Mouse (Mus musculus) G1E (cell line): ENCODE results near the gene Rab11a. TPM values are rescaled to one million over a fixed set of nuclear protein-coding genes. Genes with fewer than 3 reads are reported as not detected.

Experiments used
- ATAC-seq: 2 replicates; pipeline ENCODE4 v1.8.0; 2016; ENCODE audit warnings: mild to moderate bottlenecking; ENCODE audit not compliant: insufficient number of reproducible peaks, poor library complexity, low FRiP score, severe bottlenecking; ENCODE audit errors: extremely low read depth
- DNase-seq: peaks from one replicate; pipeline ENCODE4 v3.0.0; 2012; ENCODE audit warnings: low spot score
- H3K27me3 ChIP-seq: 2 replicates; pipeline ENCODE4 v1.6.1; 2012; ENCODE audit warnings: mild to moderate bottlenecking, low read length, inconsistent platforms; ENCODE audit not compliant: insufficient read depth
- H3K36me3 ChIP-seq: replicated peaks from 2 replicates; pipeline ENCODE3; 2012; ENCODE audit warnings: mild to moderate bottlenecking, inconsistent platforms
- H3K4me1 ChIP-seq: 2 replicates; pipeline ENCODE4 v1.6.1; 2012; ENCODE audit warnings: low read depth, low read length, inconsistent platforms, mixed read lengths; ENCODE audit not compliant: insufficient read depth
- H3K4me3 ChIP-seq: 2 replicates; pipeline ENCODE4 v1.5.1; 2012; ENCODE audit warnings: low read depth, mild to moderate bottlenecking, inconsistent platforms, low read length, moderate library complexity, mixed read lengths
- H3K9me3 ChIP-seq: replicated peaks from 2 replicates; pipeline ENCODE4 v1.6.1; 2012; ENCODE audit warnings: inconsistent platforms
- CTCF ChIP-seq: IDR thresholded peaks from 2 replicates; pipeline ENCODE4 v1.5.1; 2012; ENCODE audit warnings: low read depth, low read length, inconsistent platforms, mixed read lengths
- GATA1 ChIP-seq: IDR thresholded peaks from 2 replicates; pipeline ENCODE4 v1.6.1; 2012; ENCODE audit warnings: borderline replicate concordance, low read length, inconsistent platforms, mixed read lengths
- GATA2 ChIP-seq: IDR thresholded peaks from 2 replicates; pipeline ENCODE4 v1.6.1; 2012; ENCODE audit warnings: low read depth, low read length, inconsistent platforms, borderline replicate concordance
- POLR2AphosphoS5 ChIP-seq: IDR thresholded peaks from 2 replicates; pipeline ENCODE4 v1.6.1; 2012; ENCODE audit warnings: low read depth, low read length, inconsistent platforms; ENCODE audit not compliant: insufficient replicate concordance
- TAL1 ChIP-seq: conservative IDR thresholded peaks from 2 replicates; pipeline ENCODE4 v1.6.1; 2012; ENCODE audit warnings: low read depth, low read length, inconsistent platforms, mixed read lengths
- polyA plus RNA-seq: library from polyadenylated mRNA; stranded (reverse); fragments of >175 nt; gene quantifications from 2 replicates; pipeline ENCODE4 v1.2.3, GENCODE M21; 2012
- total RNA-seq, 2 experiments: library from RNA; stranded (forward) in 1 of 2; stranded (reverse) in 1 of 2; fragments of 200-1000 nt in 1 of 2; fragments of >200 nt in 1 of 2; fragmentation: Nextera tagmentation in 1 of 2; gene quantifications; 2 replicates each; pipeline ENCODE4 v1.2.3; 2014 to 2017

Rab11a gene
- 142 and 152 TPM in 2 replicates for total RNA-seq (2014; fragmentation: Nextera tagmentation)
- total RNA-seq (2017) = 139 and 166 TPM in 2 replicates
- polyA plus RNA-seq = 92.2 and 117 TPM in 2 replicates

GRCm38 (mm10) chr9:64737406-64738201 is at the start of gene Rab11a:
TSS of gene Rab11a (minus strand) at chr9:64737758.
- Histone ChIP-seq H3K9me3 (no peaks in the 10 kb centered on the region), H3K4me1 (peaks cover 35% of the 10 kb centered on the region), H3K27me3 (no peaks in the 10 kb centered on the region), H3K36me3 (peaks cover 5% of the 10 kb centered on the region), H3K4me3 (peak within 1 kb of the TSS; percentile 95)
- DNase-seq (peak; percentile 93), ATAC-seq (peak; percentile 83)
- TF ChIP-seq CTCF (no peak), POLR2AphosphoS5 (no peak), TAL1 (no peak), GATA1 (no peak), GATA2 (no peak)

DNA sequence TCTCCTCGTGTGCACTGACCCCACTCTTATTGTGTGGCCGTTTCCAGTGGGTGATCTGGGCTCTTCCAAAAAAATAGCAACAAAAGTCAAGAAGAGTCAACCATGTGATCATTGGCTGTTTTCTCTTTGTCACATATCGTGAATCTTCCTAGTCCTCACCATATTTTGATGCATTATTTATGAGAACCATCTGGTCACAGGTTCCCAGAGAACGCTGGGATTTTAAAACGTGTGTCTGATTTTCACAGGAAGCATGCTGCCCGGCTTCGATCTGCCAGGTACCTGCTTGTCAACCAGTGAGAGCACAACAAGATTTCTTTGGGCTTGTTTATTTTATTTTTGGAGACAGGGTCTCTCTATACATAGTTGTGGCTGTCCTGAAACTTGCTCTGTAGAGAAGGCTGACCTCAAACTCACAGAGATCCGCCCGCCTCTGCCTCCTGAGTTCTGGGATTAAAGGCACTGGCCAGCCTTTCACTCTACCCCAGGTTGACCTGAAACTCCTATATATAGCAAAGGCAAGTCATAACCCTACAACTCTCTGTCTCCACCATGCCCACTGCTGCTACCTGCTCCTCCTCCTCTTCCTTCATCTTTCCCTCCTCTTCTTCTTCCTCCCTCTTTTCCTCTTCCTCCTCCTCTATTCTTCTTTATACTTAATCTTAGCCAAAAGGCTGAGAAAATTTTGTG is 48.8 kb upstream of the Rab11a start:
- Histone ChIP-seq H3K4me3 (no peak overlapping the region), H3K4me1 (peaks cover 54% of the 10 kb centered on the region), H3K27me3 (no peaks in the 10 kb centered on the region), H3K36me3 (no peaks in the 10 kb centered on the region), H3K9me3 (no peaks in the 10 kb centered on the region)
- DNase-seq (no peak), ATAC-seq (no peak)
- no peak for TF ChIP-seq TAL1
- no peak for TF ChIP-seq CTCF
- TF ChIP-seq GATA2 = no peak
- TF ChIP-seq GATA1 = no peak
- TF ChIP-seq POLR2AphosphoS5 = no peak

GRCm38 (mm10) chr9:64784841-64785240 is 47.3 kb upstream of the Rab11a start:
- TF ChIP-seq CTCF = peak; percentile 70
- TF ChIP-seq POLR2AphosphoS5 = no peak
- Histone ChIP-seq H3K9me3 (no peaks in the 10 kb centered on the region), H3K36me3 (no peaks in the 10 kb centered on the region), H3K4me1 (peaks cover 51% of the 10 kb centered on the region), H3K27me3 (no peaks in the 10 kb centered on the region), H3K4me3 (no peak overlapping the region)
- ATAC-seq (no peak), DNase-seq (no peak)

GRCm38 (mm10) chr9:64783511-64783910 is 46.0 kb upstream of the Rab11a start:
- Histone ChIP-seq H3K36me3 (no peaks in the 10 kb centered on the region), H3K4me3 (no peak overlapping the region), H3K9me3 (no peaks in the 10 kb centered on the region), H3K27me3 (no peaks in the 10 kb centered on the region), H3K4me1 (peaks cover 55% of the 10 kb centered on the region)
- ATAC-seq (no peak), DNase-seq (no peak)
- TF ChIP-seq TAL1 (no peak), CTCF (no peak), GATA2 (no peak), GATA1 (no peak), POLR2AphosphoS5 (no peak)

- DNase-seq = no peak
- ATAC-seq = no peak
- H3K4me3 ChIP-seq = no peak overlapping the region
Observed at GRCm38 (mm10) chr9:64779628-64780027, 42.1 kb upstream of the Rab11a start.

DNA sequence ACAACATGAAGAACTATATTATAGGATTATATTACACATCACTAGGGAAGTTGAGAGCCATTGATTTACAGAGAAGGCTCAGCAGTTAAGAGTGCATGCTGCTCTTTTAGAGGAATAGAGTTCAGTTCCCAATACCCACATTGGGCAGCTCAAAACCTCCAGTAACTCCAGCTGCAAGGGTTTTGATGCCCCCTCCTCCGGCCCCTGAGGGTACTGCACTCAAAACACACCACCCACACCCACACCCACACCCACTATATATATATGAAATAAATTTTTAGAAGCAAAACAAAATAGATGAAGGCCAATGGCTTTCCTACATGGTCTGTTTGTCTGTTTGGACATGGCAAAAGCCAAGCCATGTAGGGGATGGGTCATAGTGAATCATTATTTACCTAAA is 40.6 kb upstream of the Rab11a start:
- Histone ChIP-seq H3K9me3 (no peaks in the 10 kb centered on the region), H3K27me3 (no peaks in the 10 kb centered on the region; the same call in 1 of the 2 replicates), H3K4me3 (no peak overlapping the region), H3K4me1 (peaks cover 22% of the 10 kb centered on the region), H3K36me3 (no peaks in the 10 kb centered on the region)
- TF ChIP-seq CTCF (peak; percentile 18; the same call in 1 of the 2 replicates), GATA2 (no peak), TAL1 (no peak), POLR2AphosphoS5 (no peak)
- DNase-seq (no peak), ATAC-seq (no peak)

More at GRCm38 (mm10) chr9:64779628-64780027, 42.1 kb upstream of the Rab11a start:
- Histone ChIP-seq H3K36me3 (no peaks in the 10 kb centered on the region), H3K4me1 (peaks cover 25% of the 10 kb centered on the region), H3K9me3 (no peaks in the 10 kb centered on the region), H3K27me3 (no peaks in the 10 kb centered on the region)
- TF ChIP-seq CTCF (no peak), GATA1 (no peak), GATA2 (no peak), POLR2AphosphoS5 (no peak), TAL1 (no peak)
